Mouse (Mus musculus) spleen, adult 2 months (tissue): ENCODE measurements around the gene Cox10.

Source experiments
- CTCF ChIP-seq: fragments of 200-500 bp; IDR thresholded peaks from 2 replicates; pipeline ENCODE4 v1.5.1; 2011; ENCODE audit warnings: mild to moderate bottlenecking, inconsistent platforms; ENCODE audit not compliant: insufficient read depth, insufficient read length, insufficient replicate concordance; ENCODE audit errors: extremely low read depth
- POLR2A ChIP-seq: fragments of 200-500 bp; IDR thresholded peaks from 2 replicates; pipeline ENCODE4 v1.6.1; 2011; ENCODE audit warnings: low read depth, low read length, inconsistent platforms

DNA sequence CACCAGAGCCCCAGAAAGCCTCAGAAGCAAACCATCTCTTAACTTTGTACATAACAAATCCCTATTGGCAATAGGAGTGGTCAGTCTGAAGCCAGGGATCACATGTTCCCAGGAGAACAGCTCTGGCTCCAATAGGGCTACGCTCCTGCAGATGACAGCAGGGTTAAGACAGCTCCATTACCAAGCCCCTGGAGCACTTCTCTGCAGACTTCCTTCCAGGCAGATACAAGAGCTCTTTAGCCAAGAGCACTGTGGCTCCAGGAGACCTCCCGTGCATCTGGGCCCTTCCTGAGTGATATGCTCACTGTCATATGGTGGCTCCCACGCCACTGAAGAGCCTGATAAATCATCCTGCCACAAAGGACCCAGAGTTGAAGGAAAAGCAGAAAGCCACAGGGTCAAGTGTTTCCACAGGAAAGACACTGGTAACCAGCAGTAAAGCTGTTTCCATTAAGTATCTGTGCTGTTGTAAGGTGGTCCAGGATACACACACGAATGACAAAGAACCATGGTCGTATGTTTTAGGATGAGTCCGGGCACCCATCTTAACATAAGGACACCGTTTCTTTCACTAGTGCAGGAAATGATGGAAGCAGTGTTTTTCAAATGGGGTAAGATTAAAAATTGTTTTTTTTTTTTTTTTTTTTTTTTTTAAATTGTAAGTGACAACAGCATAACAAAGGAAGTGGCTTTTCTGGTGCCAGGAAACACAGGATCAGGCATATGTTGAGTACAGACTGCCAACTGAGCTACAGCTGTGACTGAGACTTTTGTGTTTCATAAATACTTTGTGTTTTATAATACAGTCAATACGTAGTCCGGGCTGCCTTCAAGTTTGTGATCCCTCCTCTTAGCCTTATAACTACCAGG, 90.0 kb downstream of the Cox10 start:
- TF ChIP-seq POLR2A = no peak
- TF ChIP-seq CTCF = no peak
